Mouse (Mus musculus): Measurements from ENCODE around the gene Hoxb5. TPM values are rescaled to one million over a fixed set of nuclear protein-coding genes. Genes with fewer than 3 reads are reported as not detected.

Hoxb5 gene
- polyA plus RNA-seq, 1 experiment from 2014 or later = 79.2 TPM

DNA sequence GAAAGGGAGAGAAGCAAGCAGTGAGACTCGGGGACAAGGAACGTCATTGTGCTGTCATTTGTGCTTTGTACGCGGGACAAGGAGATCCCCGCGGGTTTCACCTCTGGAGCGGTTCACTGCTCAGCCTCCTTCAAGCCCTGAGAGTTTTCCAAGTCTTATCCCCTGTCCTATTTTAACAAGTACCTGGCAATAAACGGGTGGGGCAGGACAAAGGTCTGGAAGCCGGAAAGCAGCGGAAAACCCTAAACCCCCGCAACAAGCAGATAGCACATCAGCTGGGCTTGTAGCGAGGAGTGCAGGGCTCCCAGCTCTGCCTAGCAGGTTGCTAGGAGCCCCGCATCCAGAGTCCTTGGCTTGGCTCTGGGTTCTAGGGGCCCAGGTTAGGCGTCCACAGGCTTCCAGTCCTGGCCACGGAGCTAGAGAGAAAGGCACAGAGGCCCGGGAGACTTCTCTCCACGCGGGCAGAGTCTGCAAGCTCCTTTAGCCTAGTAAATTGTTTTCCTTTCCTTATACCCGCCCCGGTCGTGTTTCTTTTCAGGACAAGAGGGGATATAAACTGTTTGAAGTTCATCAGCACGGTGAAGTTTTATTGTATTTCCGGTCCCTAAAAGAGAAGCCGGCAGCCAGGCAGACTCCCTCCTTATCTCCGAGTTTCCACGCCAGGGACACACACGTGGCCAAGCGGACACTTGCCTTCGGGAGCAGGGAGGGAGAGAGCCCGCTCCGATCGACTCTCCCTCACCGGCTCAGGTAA lies 39.3 kb upstream of the Hoxb5 start:
- Histone ChIP-seq H3K27ac (no peak overlapping the region), H3K9ac (peak overlapping the region; percentile 51), H3K4me3 (peak overlapping the region; percentile 7; the same call in 1 of the 2 replicates), H3K9me3 (no peaks in the 10 kb centered on the region), H3K27me3 (replicated peaks) (peaks cover 38% of the 10 kb centered on the region), H3K36me3 (no peaks in the 10 kb centered on the region), H3K4me2 (replicated peaks) (peak overlapping the region; percentile 52), H3K4me1 (peaks cover 87% of the 10 kb centered on the region)
- no peak for ATAC-seq (ENCODE audit: low FRiP score, low read depth)
- 5% methylated on average over 33 of the region's 33 CpGs for WGBS

DNA sequence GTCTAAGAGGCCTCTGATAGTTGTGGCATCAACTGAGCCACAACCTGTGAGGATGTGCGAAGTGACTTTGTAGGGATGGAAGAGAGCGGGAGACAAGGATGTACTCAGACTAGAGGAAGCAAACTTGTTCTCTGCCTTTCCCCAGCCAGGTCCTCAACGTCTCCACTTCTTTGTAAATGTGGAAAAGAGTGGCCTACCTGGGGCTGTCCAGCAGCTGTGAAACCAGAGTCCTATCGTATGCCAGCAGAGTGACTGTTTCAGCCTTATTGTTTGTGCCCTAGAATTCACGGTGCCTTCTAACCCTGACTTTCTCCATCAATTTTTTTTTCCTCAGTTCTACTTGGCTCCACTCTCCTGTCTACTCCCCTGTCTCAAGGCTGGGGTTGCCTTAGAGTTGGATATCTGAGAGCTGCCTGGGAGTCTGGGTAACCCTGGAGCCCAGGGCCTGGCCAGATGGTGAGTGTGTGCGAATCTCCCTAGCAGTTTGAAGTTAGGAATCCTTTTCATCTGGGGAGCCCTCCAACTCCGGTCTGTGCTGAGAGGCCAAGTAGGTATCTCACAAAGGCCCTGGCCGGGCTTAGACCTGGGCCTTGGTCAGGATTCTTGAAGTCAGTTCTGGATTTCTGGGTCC lies 38.6 kb upstream of the Hoxb5 start:
- Histone ChIP-seq H3K4me1 (peaks cover 86% of the 10 kb centered on the region), H3K4me3 (0 out of 2 replicates have a peak overlapping the region, but pooled peaks have one; percentile 7), H3K27me3 (replicated peaks) (peaks cover 32% of the 10 kb centered on the region), H3K4me2 (replicated peaks) (peak overlapping the region; percentile 52), H3K36me3 (no peaks in the 10 kb centered on the region), H3K9ac (peak overlapping the region; percentile 51), H3K9me3 (no peaks in the 10 kb centered on the region), H3K27ac (no peak overlapping the region)
- no peak for ATAC-seq (ENCODE audit: low FRiP score, low read depth)
- WGBS = 16% methylated on average over 8 of the region's 8 CpGs

DNA sequence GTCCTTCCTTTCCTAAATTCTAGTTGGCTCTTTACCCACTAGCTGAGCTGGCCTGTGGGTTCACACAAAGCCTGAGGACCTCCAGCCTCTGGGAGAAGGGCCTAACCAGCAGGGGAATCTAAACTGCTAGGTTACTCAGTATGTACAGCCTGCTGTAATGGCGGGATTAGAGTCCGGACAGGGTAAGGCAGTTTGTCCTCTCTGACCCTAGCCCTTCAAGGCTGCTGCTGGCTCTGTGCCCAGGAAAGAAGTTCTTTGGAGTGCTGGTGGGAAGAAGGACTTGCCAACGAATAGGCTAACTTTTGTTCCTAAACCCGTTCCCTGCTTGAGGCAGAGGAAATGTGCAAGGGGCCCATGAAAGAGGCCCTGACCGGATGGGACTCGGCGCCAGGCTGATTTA lies 37.2 kb upstream of the Hoxb5 start:
- no peaks in the 10 kb centered on the region for H3K9me3 ChIP-seq
- H3K4me2 ChIP-seq (replicated peaks) = peak overlapping the region; percentile 52
- no peak overlapping the region for H3K4me3 ChIP-seq
- no peaks in the 10 kb centered on the region for H3K36me3 ChIP-seq
- no peak for ATAC-seq (ENCODE audit: low FRiP score, low read depth)
- H3K27me3 ChIP-seq (replicated peaks) = peaks cover 25% of the 10 kb centered on the region
- H3K4me1 ChIP-seq = peaks cover 86% of the 10 kb centered on the region
- WGBS = 3% methylated on average over 7 of the region's 7 CpGs
- peak overlapping the region; percentile 67 for H3K27ac ChIP-seq
- 0 out of 2 replicates have a peak overlapping the region, but pooled peaks have one; percentile 26 for H3K9ac ChIP-seq

DNA sequence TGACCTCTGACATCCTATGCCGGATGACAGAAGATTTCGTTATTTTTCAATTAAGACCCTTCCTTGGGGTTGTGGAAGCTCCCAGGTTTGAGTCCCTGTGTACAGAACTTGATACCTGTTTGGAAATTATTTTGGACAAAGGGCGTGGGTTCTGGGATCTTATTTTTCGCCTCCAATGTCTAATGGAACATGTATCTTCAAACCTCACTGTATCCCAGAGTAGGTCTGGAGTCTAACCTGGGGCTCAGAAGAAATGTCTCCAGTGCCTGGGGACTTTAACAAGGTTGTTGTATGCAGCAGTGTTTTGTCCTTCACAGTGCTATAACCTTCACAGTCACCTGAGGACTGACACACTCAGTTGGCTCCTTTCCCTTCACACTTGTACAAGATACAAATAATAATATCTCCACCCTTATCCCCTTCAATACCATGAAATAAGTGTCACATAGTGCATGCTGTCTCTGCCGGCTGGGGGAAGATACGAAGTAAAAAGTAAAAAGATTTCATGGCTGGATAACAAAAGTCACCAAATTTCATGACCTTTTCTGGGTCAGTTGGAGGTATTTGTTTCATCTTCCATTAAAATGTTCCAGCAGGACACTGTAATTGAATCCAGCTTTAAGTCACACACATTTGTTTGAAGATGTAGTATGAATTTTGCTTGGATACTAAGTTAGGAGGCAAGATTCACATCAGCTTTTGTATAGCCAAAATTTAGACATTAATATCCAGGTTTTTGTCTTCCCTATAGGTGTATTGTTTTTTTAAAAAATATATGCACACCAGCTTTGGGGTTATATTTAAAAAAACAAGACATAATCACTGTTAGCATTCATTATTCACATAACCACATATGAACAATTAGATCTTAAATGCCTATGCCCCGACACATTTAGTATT lies 35.9 kb upstream of the Hoxb5 start:
- H3K4me2 ChIP-seq (replicated peaks) = peak overlapping the region; percentile 52
- H3K9me3 ChIP-seq = no peaks in the 10 kb centered on the region
- peaks cover 17% of the 10 kb centered on the region for H3K27me3 ChIP-seq (replicated peaks)
- WGBS = 32% methylated on average over 7 of the region's 7 CpGs
- H3K27ac ChIP-seq = no peak overlapping the region
- no peak overlapping the region for H3K9ac ChIP-seq
- H3K36me3 ChIP-seq = no peaks in the 10 kb centered on the region
- ATAC-seq (ENCODE audit: low FRiP score, low read depth) = no peak
- H3K4me3 ChIP-seq = no peak overlapping the region
- H3K4me1 ChIP-seq = peaks cover 79% of the 10 kb centered on the region

DNA sequence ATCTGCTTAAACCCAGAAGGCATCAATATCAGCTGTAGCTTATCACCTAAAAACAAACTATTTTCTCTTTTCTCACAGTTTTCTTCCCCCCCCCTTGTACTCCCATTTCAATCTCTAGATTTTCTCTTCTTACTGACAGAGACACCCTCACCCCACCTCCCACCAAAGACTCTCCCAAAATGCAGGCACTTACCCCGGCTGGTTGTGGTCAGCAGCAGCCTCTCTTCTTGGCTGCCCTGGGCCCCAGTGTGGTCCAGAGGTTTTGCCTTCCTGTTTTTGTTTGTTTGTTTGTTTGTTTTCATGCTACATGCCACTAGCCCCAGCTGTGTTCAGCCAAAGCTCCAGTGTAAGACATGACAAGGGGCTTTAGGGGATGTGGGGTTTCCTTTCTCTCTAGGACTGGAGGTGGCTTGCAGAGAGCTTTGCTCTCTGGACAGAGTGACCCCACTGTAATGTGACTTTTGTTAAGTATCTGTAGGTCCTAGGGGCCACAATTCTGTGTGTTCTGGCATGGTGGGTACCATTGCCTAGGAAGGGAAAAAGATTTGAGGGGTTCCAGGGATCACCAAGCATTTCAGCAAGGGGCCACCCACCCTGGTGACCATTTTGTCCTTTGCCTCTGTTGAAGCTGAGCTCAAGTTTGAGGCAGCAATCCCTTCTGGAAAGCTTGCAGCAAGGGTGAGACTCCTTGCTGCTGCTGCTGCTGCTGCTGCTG lies 34.9 kb upstream of the Hoxb5 start:
- peaks cover 71% of the 10 kb centered on the region for H3K4me1 ChIP-seq

DNA sequence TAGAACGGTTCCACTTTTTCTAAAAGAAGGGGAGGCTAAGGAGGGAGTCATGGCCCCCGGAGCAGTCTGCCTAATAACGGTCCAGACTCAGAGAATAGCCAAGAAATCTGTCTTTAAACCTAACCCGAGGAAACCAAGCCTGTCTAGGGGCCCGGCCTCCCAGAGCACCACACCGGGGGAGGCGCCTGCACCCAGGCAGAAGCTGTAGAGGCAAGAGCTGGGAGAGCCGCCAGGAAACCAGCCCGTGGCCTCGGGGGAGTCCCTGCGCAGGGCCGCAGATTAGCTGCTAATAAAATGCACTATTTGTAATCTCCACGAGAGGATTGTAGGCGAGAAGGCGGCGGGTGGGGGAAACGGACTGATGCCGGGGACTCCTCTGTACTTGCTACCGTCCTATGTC lies 33.3 kb upstream of the Hoxb5 start:
- Histone ChIP-seq H3K4me1 (peaks cover 67% of the 10 kb centered on the region), H3K4me3 (peak overlapping the region; percentile 95), H3K36me3 (no peaks in the 10 kb centered on the region), H3K27me3 (replicated peaks) (peaks cover 13% of the 10 kb centered on the region), H3K9me3 (no peaks in the 10 kb centered on the region), H3K4me2 (replicated peaks) (peak overlapping the region; percentile 100), H3K27ac (peak overlapping the region; percentile 84), H3K9ac (peak overlapping the region; percentile 100)
- under 1% methylated on average over 19 of the region's 19 CpGs for WGBS
- ATAC-seq (ENCODE audit: low FRiP score, low read depth) = no peak

More for the DNA sequence above, 34.9 kb upstream of the Hoxb5 start:
- Histone ChIP-seq H3K4me3 (0 out of 2 replicates have a peak overlapping the region, but pooled peaks have one; percentile 9), H3K36me3 (no peaks in the 10 kb centered on the region), H3K4me2 (replicated peaks) (peak overlapping the region; percentile 100), H3K27me3 (replicated peaks) (peaks cover 17% of the 10 kb centered on the region), H3K27ac (peak overlapping the region; percentile 11; the same call in 1 of the 2 replicates), H3K9ac (peak overlapping the region; percentile 100), H3K9me3 (no peaks in the 10 kb centered on the region)
- 16% methylated on average over 1 of the region's 1 CpGs for WGBS
- no peak for ATAC-seq (ENCODE audit: low FRiP score, low read depth)

DNA sequence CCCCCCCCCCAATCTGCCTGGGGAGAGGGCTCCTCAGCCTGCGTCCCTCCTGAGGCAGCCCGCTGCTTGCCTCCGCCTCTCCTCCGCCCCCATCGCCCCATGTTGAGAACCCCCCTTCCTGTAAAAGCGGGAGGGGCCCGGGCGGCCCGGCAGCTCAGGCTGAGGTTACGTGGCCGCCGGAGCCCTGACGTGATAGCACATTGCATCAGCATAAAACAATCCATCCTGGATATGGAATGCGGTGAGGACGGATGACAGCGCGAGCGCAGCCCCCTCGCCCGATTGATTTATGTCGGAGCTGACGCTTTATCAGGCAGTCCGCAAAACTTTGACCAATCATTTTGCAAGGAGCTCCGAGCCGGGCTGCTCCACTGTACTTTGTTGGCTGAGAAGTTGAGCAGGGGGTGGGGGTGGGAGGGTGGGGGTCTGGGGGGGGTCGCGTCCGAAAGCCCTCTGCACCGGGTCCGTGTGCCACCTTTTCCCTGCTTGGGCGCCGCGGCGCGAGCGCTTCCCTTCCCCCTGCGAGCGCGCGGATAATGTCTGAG lies 32.1 kb upstream of the Hoxb5 start, which contains the start of gene Hoxb9:
Gene Hoxb9, plus strand, starts transcription at position 462 of the 545 bp plus-strand sequence.
- peaks cover 11% of the 10 kb centered on the region for H3K27me3 ChIP-seq (replicated peaks)
- peak within 1 kb of the TSS; percentile 100 for H3K27ac ChIP-seq
- H3K36me3 ChIP-seq = no peaks in the 10 kb centered on the region
- peak within 1 kb of the TSS; percentile 100 for H3K9ac ChIP-seq
- H3K4me1 ChIP-seq = peaks cover 67% of the 10 kb centered on the region
- peak within 1 kb of the TSS; percentile 95 for H3K4me3 ChIP-seq
- ATAC-seq (ENCODE audit: low FRiP score, low read depth) = peak; percentile 82
- H3K4me2 ChIP-seq (replicated peaks) = peak within 1 kb of the TSS; percentile 100
- under 1% methylated on average over 40 of the region's 40 CpGs for WGBS
- H3K9me3 ChIP-seq = no peaks in the 10 kb centered on the region

DNA sequence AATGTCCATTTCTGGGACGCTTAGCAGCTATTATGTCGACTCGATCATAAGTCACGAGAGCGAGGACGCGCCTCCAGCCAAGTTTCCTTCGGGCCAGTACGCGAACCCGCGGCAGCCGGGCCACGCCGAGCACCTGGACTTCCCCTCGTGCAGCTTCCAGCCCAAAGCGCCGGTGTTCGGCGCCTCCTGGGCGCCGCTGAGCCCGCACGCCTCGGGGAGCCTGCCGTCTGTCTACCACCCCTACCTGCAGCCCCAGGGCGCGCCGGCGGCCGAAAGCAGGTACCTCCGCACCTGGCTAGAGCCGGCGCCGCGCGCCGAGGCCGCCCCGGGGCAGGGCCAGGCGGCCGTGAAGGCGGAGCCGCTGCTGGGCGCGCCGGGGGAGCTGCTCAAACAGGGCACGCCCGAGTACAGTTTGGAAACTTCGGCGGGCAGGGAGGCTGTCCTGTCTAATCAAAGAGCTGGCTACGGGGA lies 31.6 kb upstream of the Hoxb5 start:
- Histone ChIP-seq H3K9me3 (no peaks in the 10 kb centered on the region), H3K36me3 (no peaks in the 10 kb centered on the region), H3K9ac (peak overlapping the region; percentile 100), H3K4me2 (replicated peaks) (peak overlapping the region; percentile 100), H3K27ac (peak overlapping the region; percentile 100), H3K4me3 (peak overlapping the region; percentile 95), H3K27me3 (replicated peaks) (peaks cover 11% of the 10 kb centered on the region), H3K4me1 (peaks cover 67% of the 10 kb centered on the region)
- WGBS = under 1% methylated on average over 52 of the region's 52 CpGs
- ATAC-seq (ENCODE audit: low FRiP score, low read depth) = peak; percentile 19

DNA sequence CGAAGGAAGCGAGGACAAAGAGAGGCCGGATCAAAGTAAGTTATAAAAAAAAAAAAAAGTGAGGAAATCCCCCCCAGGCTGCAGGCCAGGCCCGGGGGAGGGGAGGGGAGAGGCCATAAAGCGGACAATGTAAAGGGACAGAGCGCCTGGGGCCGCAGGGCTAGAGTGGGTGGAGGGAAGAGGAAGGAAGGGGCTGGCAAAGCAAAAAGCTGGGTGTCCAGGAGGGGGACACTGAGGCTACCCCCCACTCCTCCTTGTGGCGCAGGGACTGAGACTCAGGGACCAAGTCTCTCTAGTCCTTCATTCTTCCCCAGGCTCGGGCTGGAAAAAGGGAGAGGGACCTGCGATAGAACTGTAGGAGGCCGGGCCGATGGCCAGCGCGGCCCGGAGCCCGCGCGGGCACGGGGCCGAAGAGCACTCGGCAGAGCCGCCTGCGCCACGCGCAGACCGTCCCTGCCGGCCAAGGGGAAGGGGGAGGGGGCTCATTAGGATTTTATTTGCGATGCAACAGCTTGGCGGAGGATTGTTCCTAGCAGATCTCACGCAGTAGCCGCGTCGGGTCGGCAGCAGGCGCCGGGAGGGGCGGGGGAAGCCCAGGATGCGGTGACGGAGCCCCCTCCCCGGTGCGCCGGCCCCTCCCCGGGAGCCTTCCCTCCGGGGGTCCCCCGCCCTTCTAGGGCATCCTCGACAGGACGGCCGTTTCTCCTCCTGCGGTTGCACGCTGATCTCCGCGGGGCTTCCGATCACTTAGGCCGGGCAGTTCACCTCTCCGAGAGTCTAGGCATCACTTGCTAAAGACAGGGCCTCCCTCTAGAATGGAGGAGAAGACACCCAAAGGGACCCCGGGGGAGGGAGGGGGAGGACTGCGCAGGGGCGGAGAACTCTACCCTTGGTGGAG lies 30.9 kb upstream of the Hoxb5 start:
- no peaks in the 10 kb centered on the region for H3K9me3 ChIP-seq
- H3K4me1 ChIP-seq = peaks cover 69% of the 10 kb centered on the region
- under 1% methylated on average over 58 of the region's 58 CpGs for WGBS
- peak overlapping the region; percentile 95 for H3K4me3 ChIP-seq
- H3K4me2 ChIP-seq (replicated peaks) = peak overlapping the region; percentile 100
- peaks cover 11% of the 10 kb centered on the region for H3K27me3 ChIP-seq (replicated peaks)
- H3K36me3 ChIP-seq = no peaks in the 10 kb centered on the region
- peak overlapping the region; percentile 100 for H3K9ac ChIP-seq
- peak; percentile 15 for ATAC-seq (ENCODE audit: low FRiP score, low read depth)
- H3K27ac ChIP-seq = peak overlapping the region; percentile 100

DNA sequence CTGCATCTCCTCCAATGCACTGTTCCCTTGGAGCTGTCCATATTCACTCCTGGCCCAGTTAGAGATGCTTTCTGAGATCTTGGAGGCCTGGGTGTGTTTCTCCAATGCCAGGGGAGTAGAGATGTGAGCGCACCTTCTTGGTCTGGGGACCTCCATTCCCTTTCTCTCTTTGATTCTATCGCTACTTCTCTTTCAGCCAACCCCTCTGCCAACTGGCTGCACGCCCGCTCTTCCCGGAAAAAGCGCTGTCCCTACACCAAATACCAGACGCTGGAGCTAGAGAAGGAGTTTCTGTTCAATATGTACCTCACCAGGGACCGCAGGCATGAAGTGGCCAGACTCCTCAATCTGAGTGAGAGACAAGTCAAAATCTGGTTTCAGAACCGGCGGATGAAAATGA lies 28.7 kb upstream of the Hoxb5 start:
- Histone ChIP-seq H3K4me1 (peaks cover 72% of the 10 kb centered on the region), H3K9me3 (no peaks in the 10 kb centered on the region), H3K9ac (peak overlapping the region; percentile 100), H3K36me3 (no peaks in the 10 kb centered on the region), H3K4me2 (replicated peaks) (peak overlapping the region; percentile 100), H3K27me3 (replicated peaks) (no peaks in the 10 kb centered on the region; the same call in none of the 2 replicates), H3K27ac (peak overlapping the region; percentile 100), H3K4me3 (peak overlapping the region; percentile 95)
- WGBS = 13% methylated on average over 10 of the region's 10 CpGs
- no peak for ATAC-seq (ENCODE audit: low FRiP score, low read depth)
